Mouse (Mus musculus) mouse trophoblast stem cell (cell line): ENCODE measurements around the gene Hexim2.

Experiments used
- in situ Hi-C, 2 experiments: fragments of 300-500 bp; cut with MseI, MboI; formaldehyde crosslinking; loops; 2 replicates in 1 of 2; 3 replicates in 1 of 2; pipeline ENCODE4 v1.15.1; 2025

Hexim2 gene

GRCm38 (mm10) chr11:103172392-103173040 is 40.3 kb downstream of the Hexim2 start:
- in situ Hi-C loops, result loop anchor here in 1 of 2 experiments (10.0 kb wide), 1 partner anchor 152 kb away; no protein-coding TSS in a partner anchor

GRCm38 (mm10) chr11:103173041-103173770 is 41.0 kb downstream of the Hexim2 start:
- in situ Hi-C loops, result loop anchor here in 1 of 2 experiments (10.0 kb wide), 1 partner anchor 152 kb away; no protein-coding TSS in a partner anchor

GRCm38 (mm10) chr11:103173771-103174344 is 41.6 kb downstream of the Hexim2 start:
- in situ Hi-C loops, result loop anchor here in 1 of 2 experiments (10.0 kb wide), 1 partner anchor 151 kb away; no protein-coding TSS in a partner anchor

- in situ Hi-C loops, result loop anchor here in 1 of 2 experiments (10.0 kb wide), 1 partner anchor 150 kb away; no protein-coding TSS in a partner anchor
Observed at GRCm38 (mm10) chr11:103174411-103174832, 42.2 kb downstream of the Hexim2 start.

- in situ Hi-C loops, result loop anchor here in 1 of 2 experiments (10.0 kb wide), 1 partner anchor 150 kb away; no protein-coding TSS in a partner anchor
Observed at GRCm38 (mm10) chr11:103174891-103175391, 42.7 kb downstream of the Hexim2 start.

- in situ Hi-C loops, result loop anchor here in 1 of 2 experiments (10.0 kb wide), 1 partner anchor 149 kb away; no protein-coding TSS in a partner anchor
Observed at GRCm38 (mm10) chr11:103175688-103176442, 43.6 kb downstream of the Hexim2 start.

GRCm38 (mm10) chr11:103176510-103176909 is 44.3 kb downstream of the Hexim2 start:
- in situ Hi-C loops, result loop anchor here in 1 of 2 experiments (10.0 kb wide), 1 partner anchor 148 kb away; no protein-coding TSS in a partner anchor

GRCm38 (mm10) chr11:103177216-103177615 is 45.0 kb downstream of the Hexim2 start:
- in situ Hi-C loops, result loop anchor here in 1 of 2 experiments (10.0 kb wide), 1 partner anchor 148 kb away; no protein-coding TSS in a partner anchor

- in situ Hi-C loops, result loop anchor here in 1 of 2 experiments (10.0 kb wide), 1 partner anchor 147 kb away; no protein-coding TSS in a partner anchor
Observed at GRCm38 (mm10) chr11:103177815-103178485, 45.7 kb downstream of the Hexim2 start.

- in situ Hi-C loops, result loop anchor here in 1 of 2 experiments (10.0 kb wide), 1 partner anchor 146 kb away; no protein-coding TSS in a partner anchor
Observed at GRCm38 (mm10) chr11:103178748-103179147, 46.5 kb downstream of the Hexim2 start.

- in situ Hi-C loops, result no loop called here
Observed at GRCm38 (mm10) chr11:103180426-103180825, 48.2 kb downstream of the Hexim2 start.

- in situ Hi-C loops, result no loop called here
Observed at GRCm38 (mm10) chr11:103181349-103181748, 49.1 kb downstream of the Hexim2 start.

- in situ Hi-C loops, result no loop called here
Observed at GRCm38 (mm10) chr11:103181911-103182310, 49.7 kb downstream of the Hexim2 start.

GRCm38 (mm10) chr11:103184891-103185290 is 52.7 kb downstream of the Hexim2 start:
- in situ Hi-C loops, result no loop called here
